Mouse (Mus musculus): ENCODE results near the gene Pex11b. TPM values are rescaled to one million over a fixed set of nuclear protein-coding genes. Genes with fewer than 3 reads are reported as not detected.

Gene Pex11b
- polyA plus RNA-seq, 1 experiment from 2014 or later: 54.2 TPM

GRCm38 (mm10) chr3:96667316-96667715, 32.1 kb downstream of the Pex11b start:
- Histone ChIP-seq H3K4me2 (ENCODE audit: low read depth, low read length) (no peak overlapping the region), H3K9me3 (ENCODE audit: control insufficient read depth, low read length) (no peaks in the 10 kb centered on the region), H3K4me1 (replicated peaks; ENCODE audit: control insufficient read depth, insufficient read depth, low read length) (peaks cover 13% of the 10 kb centered on the region), H3K9ac (ENCODE audit: low read length) (no peak overlapping the region), H3K27ac (ENCODE audit: low read length) (no peak overlapping the region), H3K27me3 (ENCODE audit: control insufficient read depth, insufficient read depth, low read depth, low read length) (no peaks in the 10 kb centered on the region), H3K4me3 (ENCODE audit: low read length) (no peak overlapping the region), H3K36me3 (ENCODE audit: control insufficient read depth, insufficient read depth, low read length) (no peaks in the 10 kb centered on the region)
- no peak for ATAC-seq (ENCODE audit: low read depth)
- 35% methylated on average over 1 of the region's 1 CpGs for WGBS

GRCm38 (mm10) chr3:96668424-96669067, 33.4 kb downstream of the Pex11b start:
- Histone ChIP-seq H3K27me3 (ENCODE audit: control insufficient read depth, insufficient read depth, low read depth, low read length) (no peaks in the 10 kb centered on the region), H3K9ac (ENCODE audit: low read length) (no peak overlapping the region), H3K4me2 (ENCODE audit: low read depth, low read length) (no peak overlapping the region), H3K36me3 (ENCODE audit: control insufficient read depth, insufficient read depth, low read length) (no peaks in the 10 kb centered on the region), H3K27ac (ENCODE audit: low read length) (no peak overlapping the region), H3K4me1 (replicated peaks; ENCODE audit: control insufficient read depth, insufficient read depth, low read length) (peaks cover 9% of the 10 kb centered on the region), H3K9me3 (ENCODE audit: control insufficient read depth, low read length) (no peaks in the 10 kb centered on the region), H3K4me3 (ENCODE audit: low read length) (no peak overlapping the region)
- ATAC-seq (ENCODE audit: low read depth): no peak
- WGBS: 88% methylated on average over 5 of the region's 5 CpGs

GRCm38 (mm10) chr3:96669727-96670468, 34.7 kb downstream of the Pex11b start, which contains the start of gene Ankrd35:
TSS of gene Ankrd35 (plus strand) at chr3:96670131.
- ATAC-seq (ENCODE audit: low read depth): peak; percentile 98
- Histone ChIP-seq H3K9me3 (ENCODE audit: control insufficient read depth, low read length) (no peaks in the 10 kb centered on the region), H3K36me3 (ENCODE audit: control insufficient read depth, insufficient read depth, low read length) (no peaks in the 10 kb centered on the region), H3K4me1 (replicated peaks; ENCODE audit: control insufficient read depth, insufficient read depth, low read length) (0 out of 2 replicates have a peak, but pooled peaks cover 5% of the 10 kb centered on the region), H3K27me3 (ENCODE audit: control insufficient read depth, insufficient read depth, low read depth, low read length) (no peaks in the 10 kb centered on the region), H3K4me3 (ENCODE audit: low read length) (peak within 1 kb of the TSS; percentile 49), H3K27ac (ENCODE audit: low read length) (no peak within 1 kb of the TSS), H3K9ac (ENCODE audit: low read length) (peak within 1 kb of the TSS; percentile 44), H3K4me2 (ENCODE audit: low read depth, low read length) (peak within 1 kb of the TSS; percentile 80)
- WGBS: 3% methylated on average over 35 of the region's 35 CpGs

GRCm38 (mm10) chr3:96671519-96671918, 36.3 kb downstream of the Pex11b start:
- 93% methylated on average over 5 of the region's 5 CpGs for WGBS
- no peak overlapping the region for H3K27ac ChIP-seq (ENCODE audit: low read length)
- no peak overlapping the region for H3K4me2 ChIP-seq (ENCODE audit: low read depth, low read length)
- H3K36me3 ChIP-seq (ENCODE audit: control insufficient read depth, insufficient read depth, low read length): no peaks in the 10 kb centered on the region
- no peak for ATAC-seq (ENCODE audit: low read depth)
- H3K9me3 ChIP-seq (ENCODE audit: control insufficient read depth, low read length): no peaks in the 10 kb centered on the region
- no peak overlapping the region for H3K9ac ChIP-seq (ENCODE audit: low read length)
- H3K4me3 ChIP-seq (ENCODE audit: low read length): no peak overlapping the region
- H3K27me3 ChIP-seq (ENCODE audit: control insufficient read depth, insufficient read depth, low read depth, low read length): no peaks in the 10 kb centered on the region
- H3K4me1 ChIP-seq (replicated peaks; ENCODE audit: control insufficient read depth, insufficient read depth, low read length): 0 out of 2 replicates have a peak, but pooled peaks cover 5% of the 10 kb centered on the region

- Histone ChIP-seq H3K9ac (ENCODE audit: low read length) (no peak overlapping the region), H3K4me1 (replicated peaks; ENCODE audit: control insufficient read depth, insufficient read depth, low read length) (0 out of 2 replicates have a peak, but pooled peaks cover 5% of the 10 kb centered on the region), H3K9me3 (ENCODE audit: control insufficient read depth, low read length) (no peaks in the 10 kb centered on the region), H3K27me3 (ENCODE audit: control insufficient read depth, insufficient read depth, low read depth, low read length) (no peaks in the 10 kb centered on the region), H3K27ac (ENCODE audit: low read length) (no peak overlapping the region), H3K4me2 (ENCODE audit: low read depth, low read length) (no peak overlapping the region), H3K36me3 (ENCODE audit: control insufficient read depth, insufficient read depth, low read length) (no peaks in the 10 kb centered on the region), H3K4me3 (ENCODE audit: low read length) (no peak overlapping the region)
- WGBS: 65% methylated on average over 4 of the region's 4 CpGs
- ATAC-seq (ENCODE audit: low read depth): no peak
Measured at GRCm38 (mm10) chr3:96673514-96673913, 38.3 kb downstream of the Pex11b start.

- Histone ChIP-seq H3K4me1 (replicated peaks; ENCODE audit: control insufficient read depth, insufficient read depth, low read length) (0 out of 2 replicates have a peak, but pooled peaks cover 5% of the 10 kb centered on the region), H3K9me3 (ENCODE audit: control insufficient read depth, low read length) (no peaks in the 10 kb centered on the region), H3K4me3 (ENCODE audit: low read length) (no peak overlapping the region), H3K27me3 (ENCODE audit: control insufficient read depth, insufficient read depth, low read depth, low read length) (no peaks in the 10 kb centered on the region), H3K9ac (ENCODE audit: low read length) (no peak overlapping the region), H3K4me2 (ENCODE audit: low read depth, low read length) (no peak overlapping the region), H3K27ac (ENCODE audit: low read length) (no peak overlapping the region), H3K36me3 (ENCODE audit: control insufficient read depth, insufficient read depth, low read length) (no peaks in the 10 kb centered on the region)
- 41% methylated on average over 8 of the region's 8 CpGs for WGBS
- no peak for ATAC-seq (ENCODE audit: low read depth)
Measured at GRCm38 (mm10) chr3:96674442-96674841, 39.3 kb downstream of the Pex11b start.

GRCm38 (mm10) chr3:96675171-96675570, 40.0 kb downstream of the Pex11b start:
- H3K9me3 ChIP-seq (ENCODE audit: control insufficient read depth, low read length): no peaks in the 10 kb centered on the region
- no peak overlapping the region for H3K4me2 ChIP-seq (ENCODE audit: low read depth, low read length)
- no peaks in the 10 kb centered on the region for H3K36me3 ChIP-seq (ENCODE audit: control insufficient read depth, insufficient read depth, low read length)
- H3K27ac ChIP-seq (ENCODE audit: low read length): no peak overlapping the region
- no peak for ATAC-seq (ENCODE audit: low read depth)
- H3K4me3 ChIP-seq (ENCODE audit: low read length): no peak overlapping the region
- no peaks in the 10 kb centered on the region for H3K27me3 ChIP-seq (ENCODE audit: control insufficient read depth, insufficient read depth, low read depth, low read length)
- 82% methylated on average over 3 of the region's 3 CpGs for WGBS
- no peak overlapping the region for H3K9ac ChIP-seq (ENCODE audit: low read length)
- 0 out of 2 replicates have a peak, but pooled peaks cover 5% of the 10 kb centered on the region for H3K4me1 ChIP-seq (replicated peaks; ENCODE audit: control insufficient read depth, insufficient read depth, low read length)

- 65% methylated on average over 3 of the region's 3 CpGs for WGBS
- Histone ChIP-seq H3K4me1 (replicated peaks; ENCODE audit: control insufficient read depth, insufficient read depth, low read length) (no peaks in the 10 kb centered on the region), H3K36me3 (ENCODE audit: control insufficient read depth, insufficient read depth, low read length) (no peaks in the 10 kb centered on the region), H3K27me3 (ENCODE audit: control insufficient read depth, insufficient read depth, low read depth, low read length) (no peaks in the 10 kb centered on the region), H3K9me3 (ENCODE audit: control insufficient read depth, low read length) (no peaks in the 10 kb centered on the region), H3K9ac (ENCODE audit: low read length) (no peak overlapping the region), H3K27ac (ENCODE audit: low read length) (no peak overlapping the region), H3K4me2 (ENCODE audit: low read depth, low read length) (no peak overlapping the region), H3K4me3 (ENCODE audit: low read length) (no peak overlapping the region)
- ATAC-seq (ENCODE audit: low read depth): no peak
Measured at GRCm38 (mm10) chr3:96675690-96676089, 40.5 kb downstream of the Pex11b start.

GRCm38 (mm10) chr3:96678456-96678855, 43.3 kb downstream of the Pex11b start:
- H3K9ac ChIP-seq (ENCODE audit: low read length): no peak overlapping the region
- WGBS: 65% methylated on average over 7 of the region's 7 CpGs
- H3K27ac ChIP-seq (ENCODE audit: low read length): no peak overlapping the region
- no peak for ATAC-seq (ENCODE audit: low read depth)
- H3K36me3 ChIP-seq (ENCODE audit: control insufficient read depth, insufficient read depth, low read length): no peaks in the 10 kb centered on the region
- no peaks in the 10 kb centered on the region for H3K4me1 ChIP-seq (replicated peaks; ENCODE audit: control insufficient read depth, insufficient read depth, low read length)
- no peaks in the 10 kb centered on the region; the same call in 1 of the 2 replicates for H3K27me3 ChIP-seq (ENCODE audit: control insufficient read depth, insufficient read depth, low read depth, low read length)
- no peak overlapping the region for H3K4me2 ChIP-seq (ENCODE audit: low read depth, low read length)
- no peaks in the 10 kb centered on the region for H3K9me3 ChIP-seq (ENCODE audit: control insufficient read depth, low read length)
- no peak overlapping the region for H3K4me3 ChIP-seq (ENCODE audit: low read length)

Data from lung, embryonic 16.5 days (tissue).